Mouse (Mus musculus): Measurements from ENCODE around the gene Steap3.

DNA sequence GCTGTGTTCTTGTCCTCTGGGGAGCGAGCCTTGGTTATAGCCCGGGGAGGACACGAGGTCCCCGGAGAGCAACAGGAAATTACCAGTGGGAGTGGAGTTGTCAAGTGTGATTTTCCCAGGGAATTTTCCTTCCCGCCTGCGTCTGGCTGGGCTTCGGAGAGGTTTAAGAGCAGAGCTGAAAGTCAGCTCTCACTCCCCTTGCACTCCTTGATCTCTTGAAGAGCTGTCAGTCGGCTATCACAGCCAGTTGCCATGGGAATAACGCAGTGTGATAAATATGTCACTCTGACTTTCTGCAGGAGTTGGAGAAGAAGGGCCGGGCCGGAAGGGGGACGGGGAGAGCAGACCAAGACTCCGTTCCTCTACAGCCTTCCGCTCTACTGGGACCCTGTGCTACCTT is 96.2 kb downstream of the Steap3 start:
- no peak for TF ChIP-seq CTCF (IDR thresholded peaks at IDR 0.05; ENCODE audit: low read depth, low read length)
- no peak for TF ChIP-seq POLR2A (IDR thresholded peaks at IDR 0.05; ENCODE audit: extremely low read depth, insufficient read depth, low read length)

Data from liver, adult 2 months (tissue).